Mouse (Mus musculus): Measurements from ENCODE around the gene Pigq.

Pigq gene

DNA sequence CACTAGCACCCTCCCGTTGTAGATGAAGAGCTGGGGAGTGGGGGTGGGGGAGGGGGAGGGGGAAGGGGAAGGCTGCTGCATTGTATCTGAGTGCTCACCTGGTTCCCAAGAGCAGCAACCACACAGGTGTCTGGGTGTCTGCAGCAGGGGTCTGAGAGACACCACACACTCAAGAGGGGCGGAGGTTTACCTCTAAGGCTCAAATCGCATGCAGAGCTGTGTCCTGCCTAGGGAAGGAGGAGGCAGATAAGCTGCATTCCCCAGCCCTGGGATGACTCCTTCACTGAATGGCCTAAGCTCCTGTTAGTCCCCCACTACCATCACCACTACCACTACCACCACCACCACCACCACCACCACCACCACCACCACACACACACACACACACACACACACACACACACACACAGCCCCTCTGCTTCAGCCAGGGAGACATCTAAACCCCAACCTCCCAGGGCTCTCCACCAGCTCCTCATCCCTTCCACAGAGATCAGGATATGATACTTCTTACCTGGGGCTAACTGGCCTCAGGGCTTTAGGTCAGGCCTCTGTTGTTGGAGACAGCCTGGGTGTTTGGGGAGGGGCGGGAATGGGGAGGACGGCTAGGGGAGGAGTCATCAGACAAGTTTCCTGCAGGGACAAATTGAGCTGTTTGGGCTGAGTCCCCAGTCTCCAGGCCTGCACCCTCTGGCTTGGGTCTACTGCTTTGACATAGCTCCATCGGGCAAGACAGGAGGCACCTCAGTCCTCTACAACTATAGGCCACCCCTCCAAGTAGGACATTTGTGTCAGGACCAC is at the start of gene Pigq, which contains the start of gene Nhlrc4:
Pigq (minus strand) TSS at position 571 of the 798 bp plus-strand sequence.
Nhlrc4 (minus strand) TSS at position 596 of the 798 bp plus-strand sequence.
- in situ Hi-C loops (cut with MboI, MseI) = no loop called here

DNA sequence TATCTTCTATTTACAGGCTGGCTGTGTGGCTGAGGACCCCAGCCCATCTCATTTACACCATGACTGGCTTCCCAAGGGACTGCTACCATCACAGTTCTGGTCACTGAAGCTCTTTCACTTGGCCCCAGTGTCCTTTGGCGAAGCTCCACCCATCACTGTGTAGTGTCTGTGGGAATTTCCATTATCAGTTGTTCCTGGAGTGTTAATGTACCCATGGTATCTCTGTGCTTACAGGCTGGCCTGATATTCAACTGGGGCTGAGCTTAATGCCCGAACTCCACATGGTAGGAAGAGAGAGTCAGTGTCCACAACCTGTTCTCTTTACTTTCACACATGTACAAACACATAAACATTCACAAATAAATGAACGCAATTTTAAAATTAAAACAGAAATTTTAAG is 48.8 kb upstream of the Pigq start:
- in situ Hi-C loops (cut with MboI, MseI) = no loop called here

DNA sequence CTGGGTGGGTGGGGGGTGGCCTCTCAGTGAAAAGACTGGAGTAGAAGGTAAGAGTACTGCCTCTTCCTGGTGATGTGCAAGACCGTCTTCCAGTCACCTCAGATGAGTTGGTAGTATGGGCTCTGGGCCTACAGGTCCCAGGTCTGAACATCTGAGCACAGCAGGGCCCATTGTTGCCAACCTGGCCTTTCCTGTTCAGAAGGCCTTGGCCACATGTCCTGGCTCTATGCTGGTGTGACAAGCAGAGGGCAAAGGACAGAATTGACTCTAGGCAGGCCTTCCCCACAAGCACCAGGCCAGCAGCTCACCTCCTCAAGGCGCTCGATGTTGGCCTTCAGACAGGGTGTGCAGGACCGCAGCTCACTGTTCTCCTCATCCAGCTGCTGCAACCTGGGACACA is 47.5 kb upstream of the Pigq start:
- in situ Hi-C loops (cut with MboI, MseI) = no loop called here

DNA sequence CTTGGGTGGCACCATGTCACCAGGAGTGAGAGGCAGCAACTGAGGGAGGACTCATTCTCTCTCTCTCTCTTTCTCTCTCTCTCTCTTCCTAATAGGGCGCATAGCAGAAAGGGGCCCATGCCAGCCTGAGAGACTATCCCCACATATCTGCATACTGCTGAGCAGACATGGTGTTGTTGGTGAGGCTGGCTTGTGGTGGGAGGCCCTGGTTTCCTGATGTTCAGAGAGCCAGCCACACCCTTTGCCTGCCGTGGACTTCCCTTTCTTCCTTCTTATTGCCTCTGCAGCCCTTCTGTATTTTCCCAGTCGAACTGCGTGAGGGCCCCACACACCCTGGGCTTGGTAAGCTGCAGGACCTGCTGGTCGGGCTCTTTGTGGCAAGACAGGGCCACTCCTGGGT is 45.6 kb upstream of the Pigq start:
- in situ Hi-C loops (cut with MboI, MseI) = no loop called here

DNA sequence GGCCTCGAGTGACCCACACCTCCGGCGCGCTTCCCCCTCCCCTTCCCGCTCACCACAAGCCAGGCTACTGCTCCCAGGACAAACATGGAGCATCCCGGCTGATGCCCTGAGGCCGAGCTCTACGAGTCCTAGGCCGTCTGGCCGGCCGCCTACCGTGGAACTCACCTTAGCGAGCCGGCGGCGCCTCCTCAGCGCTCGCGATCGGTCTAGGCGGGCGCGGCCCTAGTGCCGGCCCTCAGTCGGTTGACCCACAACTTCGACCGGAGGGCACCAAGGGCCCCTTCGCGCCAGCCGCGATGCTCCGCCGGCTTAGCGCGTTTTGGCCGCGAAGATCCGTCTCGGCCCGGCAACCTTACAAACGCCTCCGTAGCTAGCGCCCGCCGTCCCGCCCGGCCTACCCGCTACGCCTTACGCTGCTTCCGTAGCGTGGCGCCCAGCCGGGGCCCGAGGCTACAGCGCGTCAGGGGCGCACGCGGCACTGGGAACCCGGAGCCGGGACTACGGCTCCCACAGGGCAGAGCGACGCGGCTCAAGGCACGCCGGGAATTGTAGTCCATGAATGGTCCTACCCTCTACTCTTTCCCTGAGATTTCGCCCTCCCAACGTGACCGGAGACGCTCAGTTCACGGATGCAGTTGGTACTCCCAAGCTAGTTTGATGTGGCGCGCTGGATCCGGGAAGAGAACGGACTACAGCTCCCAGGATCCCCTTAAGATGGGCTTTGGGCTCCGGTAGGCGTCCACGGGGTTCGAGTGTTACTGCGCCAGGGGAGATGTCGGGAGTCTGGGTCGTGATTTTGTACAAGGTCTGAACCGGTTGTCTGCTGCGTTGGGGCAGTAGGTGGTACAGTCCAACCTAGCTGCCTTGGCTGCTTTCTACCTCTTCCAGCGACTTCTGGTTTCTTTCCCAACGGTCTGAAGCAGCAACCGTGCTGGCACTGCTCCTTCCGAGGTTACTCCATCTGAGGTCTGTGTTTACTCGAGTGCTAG is 40.9 kb upstream of the Pigq start, which contains the start of gene Capn15:
Capn15 (minus strand) TSS at position 491 of the 989 bp plus-strand sequence.
- in situ Hi-C loops (cut with MboI, MseI) = no loop called here

DNA sequence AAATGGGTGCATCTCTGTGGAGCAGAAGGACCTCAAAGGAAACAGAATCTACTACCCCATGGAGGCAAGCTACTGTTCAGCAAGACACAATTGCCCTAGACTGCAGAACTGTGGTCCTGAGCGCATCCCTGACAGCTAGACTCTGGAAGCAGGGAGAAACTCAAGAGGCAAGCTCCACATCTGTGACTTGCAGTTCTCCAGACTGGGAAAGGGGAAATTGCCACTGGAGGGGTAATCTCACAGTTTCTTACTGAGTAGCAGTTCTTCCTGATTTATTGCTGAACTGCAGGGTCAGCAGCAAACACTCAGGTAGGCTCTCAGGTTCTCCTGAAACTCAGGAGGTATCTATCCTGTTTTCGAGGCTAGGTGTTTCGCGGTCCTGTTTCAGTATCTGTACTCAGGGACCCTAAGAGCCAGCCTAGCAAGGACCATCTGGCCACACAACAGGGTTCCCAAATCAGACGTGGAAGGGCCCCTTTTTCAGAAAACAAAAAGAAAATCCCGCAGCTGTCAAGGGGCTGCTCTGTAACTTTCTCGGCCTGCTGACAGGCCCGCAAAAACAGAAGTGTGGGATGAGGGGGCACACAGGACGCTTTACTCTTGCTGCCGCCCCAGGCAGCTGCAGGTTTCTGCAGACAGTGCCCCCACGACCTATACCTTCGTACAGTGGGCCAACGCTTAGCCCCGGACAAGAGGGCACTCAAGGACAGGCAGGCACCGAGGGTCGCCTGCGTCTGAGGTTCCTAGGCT is 40.0 kb upstream of the Pigq start:
- in situ Hi-C loops (cut with MboI, MseI) = no loop called here

DNA sequence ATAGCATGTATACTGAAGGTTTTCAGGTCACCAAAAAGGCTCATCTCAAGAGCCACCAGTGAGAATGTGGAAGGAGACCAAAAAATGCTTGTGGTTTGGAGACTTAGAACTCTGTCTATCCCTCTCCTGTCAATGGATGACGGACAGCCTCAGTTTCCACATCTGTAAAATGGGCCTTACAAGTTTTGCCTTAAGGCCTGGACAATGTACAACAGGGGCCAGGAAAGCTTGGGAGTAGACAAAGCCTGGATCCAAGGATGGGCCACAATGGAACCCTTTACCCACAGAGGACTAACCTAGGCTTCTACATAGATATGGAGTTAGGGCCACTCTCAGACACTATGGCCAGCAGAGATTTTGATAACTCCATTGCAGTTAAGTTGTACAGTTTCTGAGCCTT is 39.3 kb upstream of the Pigq start:
- in situ Hi-C loops (cut with MboI, MseI) = no loop called here

DNA sequence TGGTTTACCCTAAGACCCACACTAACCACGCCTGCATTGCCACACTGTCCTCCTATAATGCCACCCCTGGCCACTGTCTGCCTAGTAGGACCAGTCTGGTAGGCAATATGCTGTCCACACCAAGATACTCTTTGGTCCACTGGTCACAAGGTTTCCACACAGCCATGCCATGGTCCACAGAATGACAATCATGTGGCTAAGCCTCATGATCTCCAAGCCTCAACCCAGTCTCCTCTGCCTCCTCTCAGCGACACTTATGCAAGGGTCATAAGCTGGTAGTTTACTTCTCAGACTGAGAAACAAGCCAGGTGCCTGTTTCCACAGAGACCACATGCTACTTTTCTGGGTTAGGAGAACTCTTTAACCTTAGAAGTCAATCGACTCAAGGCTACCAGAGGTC is 38.2 kb upstream of the Pigq start:
- in situ Hi-C loops (cut with MboI, MseI) = no loop called here

DNA sequence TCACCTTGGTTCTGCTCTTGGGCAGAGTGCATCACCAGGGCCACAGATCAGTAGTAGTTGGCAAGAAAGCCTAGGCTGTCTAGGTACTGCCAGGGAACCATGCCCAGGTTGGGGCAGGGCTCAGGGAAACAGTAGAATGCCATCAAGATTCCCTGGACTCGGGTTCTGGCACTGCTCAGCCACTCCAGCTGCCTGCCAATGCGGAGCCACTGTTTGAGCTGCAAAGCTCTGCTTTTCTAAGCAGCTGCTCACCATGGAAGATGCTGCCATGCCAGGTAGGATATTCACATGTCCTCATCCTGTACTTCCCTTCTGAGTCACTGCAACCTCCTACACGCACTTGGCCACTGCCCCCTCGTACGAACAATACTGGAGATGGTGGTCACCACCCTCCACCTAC is 36.1 kb upstream of the Pigq start:
- in situ Hi-C loops (cut with MboI, MseI) = no loop called here

DNA sequence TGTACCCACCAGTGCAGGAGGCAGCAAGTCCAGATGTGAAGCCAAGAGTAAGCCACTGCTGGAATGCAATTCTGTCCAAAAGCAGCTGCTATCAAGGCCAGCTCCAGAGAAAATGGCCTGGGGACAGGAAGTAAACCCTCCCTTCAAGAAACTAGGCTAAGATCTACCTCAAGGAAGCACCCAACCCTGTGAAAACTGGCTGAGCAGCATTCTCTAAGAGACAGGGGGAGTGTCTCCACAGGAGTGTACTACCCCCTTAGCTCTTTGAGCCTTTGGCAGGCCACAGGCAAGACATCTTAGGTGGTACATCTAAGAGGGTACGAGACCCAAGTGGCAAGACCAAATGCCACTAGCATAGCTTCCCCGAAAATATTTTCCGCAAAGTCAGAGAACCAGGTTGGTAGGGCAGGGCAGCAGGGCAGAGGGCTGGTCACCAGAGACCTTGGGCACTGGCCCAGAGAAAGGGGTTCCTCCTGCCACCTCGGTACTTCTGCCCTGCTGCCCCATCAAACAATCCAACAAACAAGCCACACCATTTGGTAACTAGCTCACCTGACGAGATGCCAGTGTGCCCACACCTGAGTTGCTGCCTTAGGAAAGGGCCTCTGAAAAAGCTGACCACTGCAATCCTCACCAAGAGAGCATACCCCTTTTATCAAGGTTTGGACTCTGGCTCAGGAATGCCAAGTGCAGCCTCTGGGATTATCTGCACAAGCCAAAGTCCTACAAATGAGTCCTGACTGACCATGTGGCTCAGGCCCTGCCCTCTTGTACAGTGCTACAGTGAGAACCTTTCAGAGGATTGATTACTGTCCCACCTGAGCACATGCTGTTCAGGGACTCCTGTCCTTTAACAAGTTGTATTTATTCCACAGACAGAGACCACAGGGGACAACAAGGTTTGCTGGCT is 35.3 kb upstream of the Pigq start:
- in situ Hi-C loops (cut with MboI, MseI) = no loop called here

DNA sequence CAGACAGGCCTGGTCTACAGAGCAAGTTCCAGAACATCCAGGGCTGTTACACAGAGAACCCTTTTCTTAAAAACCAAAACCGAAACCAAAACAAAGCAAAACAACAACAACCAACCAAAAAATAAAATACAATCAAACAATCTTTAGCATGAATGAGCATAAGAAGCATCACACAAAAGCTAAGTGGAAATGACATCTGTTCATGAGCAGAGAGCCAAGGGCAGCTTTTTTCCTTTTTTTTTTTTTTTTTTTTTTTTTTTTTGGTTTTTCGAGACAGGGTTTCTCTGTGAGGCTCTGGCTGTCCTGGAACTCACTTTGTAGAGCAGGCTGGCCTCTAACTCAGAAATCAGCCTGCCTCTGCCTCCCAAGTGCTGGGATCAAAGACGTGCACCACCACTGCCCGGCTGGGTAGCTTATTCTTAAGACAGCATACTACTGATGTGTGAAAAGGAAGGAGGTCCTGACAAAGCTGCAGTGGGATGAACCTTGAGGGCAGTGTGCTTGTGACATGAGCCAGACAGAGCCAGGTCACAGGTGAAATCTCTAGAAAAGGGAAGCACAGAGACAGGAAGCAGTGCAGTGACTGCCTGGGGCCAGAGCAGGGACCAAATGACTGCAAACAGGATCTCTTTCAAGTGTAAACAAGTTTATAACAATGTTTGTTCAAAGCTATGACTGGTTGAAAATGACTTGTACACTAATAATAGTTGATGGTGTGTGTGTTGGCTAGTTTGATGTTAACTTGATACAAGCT is 26.4 kb upstream of the Pigq start:
- in situ Hi-C loops (cut with MboI, MseI) = no loop called here

DNA sequence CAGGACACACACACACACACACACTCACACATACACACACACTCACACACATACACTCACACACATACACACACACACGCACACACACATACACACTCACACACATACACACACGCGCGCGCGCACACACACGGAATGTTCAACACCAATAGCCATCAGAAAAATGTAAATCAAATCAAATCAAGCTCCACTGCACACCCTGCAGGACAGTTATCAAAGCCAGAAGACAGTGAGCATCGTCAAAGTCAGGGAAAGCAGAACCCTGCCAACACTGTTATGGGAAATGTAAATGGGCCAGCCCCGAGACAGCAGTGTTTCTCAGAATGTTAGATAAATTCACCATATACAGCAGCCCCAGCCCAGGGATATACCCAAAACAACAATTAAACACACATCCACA is 25.7 kb upstream of the Pigq start:
- in situ Hi-C loops (cut with MboI, MseI) = no loop called here

DNA sequence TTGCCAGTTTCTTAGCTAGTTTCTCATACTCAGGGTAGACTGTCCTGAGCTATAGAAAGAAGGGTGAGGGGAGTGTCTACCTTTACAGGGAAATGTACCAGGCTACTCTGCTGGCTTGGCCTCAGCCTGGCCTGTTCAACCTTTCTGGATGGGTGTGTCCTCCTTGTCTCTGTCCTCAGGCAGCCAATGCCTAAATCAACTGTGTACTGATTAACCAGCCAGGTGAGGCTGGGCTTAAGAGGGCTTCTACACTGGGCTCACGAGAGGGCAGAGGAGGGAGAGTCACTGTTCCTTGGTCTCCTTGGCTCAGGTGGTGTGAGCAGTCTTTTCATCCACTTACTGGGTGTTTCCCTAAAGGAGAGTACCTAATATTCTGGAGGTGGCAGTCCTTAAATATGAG is 23.4 kb upstream of the Pigq start:
- in situ Hi-C loops (cut with MboI, MseI) = no loop called here

DNA sequence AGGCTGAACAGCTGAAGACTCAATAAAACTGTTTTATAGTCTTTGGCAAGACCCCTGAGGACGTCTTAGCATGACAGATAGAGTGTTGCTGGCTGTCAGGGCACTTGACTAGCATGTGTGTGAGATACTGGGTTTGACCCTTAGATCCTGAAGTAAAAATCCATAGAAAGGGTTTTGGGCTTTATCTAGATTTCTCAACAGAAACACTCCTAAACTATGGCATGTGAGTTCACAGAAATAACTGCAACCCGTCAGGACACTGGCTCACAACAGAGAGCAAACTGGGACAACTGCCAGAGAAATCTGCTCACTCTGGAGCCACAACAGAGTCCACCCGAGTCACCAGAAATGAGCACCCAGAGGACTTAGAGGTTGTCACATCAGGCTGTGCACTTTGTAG is 22.9 kb upstream of the Pigq start:
- in situ Hi-C loops (cut with MboI, MseI) = no loop called here

DNA sequence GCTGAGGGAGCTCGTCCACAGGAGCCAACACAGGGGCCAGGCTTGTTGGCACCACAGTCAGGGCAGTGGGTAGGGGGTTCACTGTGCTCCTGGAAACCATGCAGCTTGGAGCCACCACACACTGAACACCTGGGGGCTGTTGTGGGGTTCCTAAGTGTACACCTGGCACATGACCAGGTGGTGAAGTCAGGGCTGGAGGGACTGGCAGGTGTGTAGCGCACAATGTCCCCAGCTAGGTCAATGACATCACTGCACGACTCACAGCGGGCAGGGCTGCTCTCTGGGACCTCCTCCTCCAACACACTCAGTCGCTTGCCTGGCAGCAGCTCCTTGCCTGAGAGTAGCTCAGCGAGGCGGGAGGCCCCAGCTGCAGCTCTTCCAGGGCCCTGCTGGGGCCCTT is 19.5 kb upstream of the Pigq start:
- in situ Hi-C loops (cut with MboI, MseI) = no loop called here

DNA sequence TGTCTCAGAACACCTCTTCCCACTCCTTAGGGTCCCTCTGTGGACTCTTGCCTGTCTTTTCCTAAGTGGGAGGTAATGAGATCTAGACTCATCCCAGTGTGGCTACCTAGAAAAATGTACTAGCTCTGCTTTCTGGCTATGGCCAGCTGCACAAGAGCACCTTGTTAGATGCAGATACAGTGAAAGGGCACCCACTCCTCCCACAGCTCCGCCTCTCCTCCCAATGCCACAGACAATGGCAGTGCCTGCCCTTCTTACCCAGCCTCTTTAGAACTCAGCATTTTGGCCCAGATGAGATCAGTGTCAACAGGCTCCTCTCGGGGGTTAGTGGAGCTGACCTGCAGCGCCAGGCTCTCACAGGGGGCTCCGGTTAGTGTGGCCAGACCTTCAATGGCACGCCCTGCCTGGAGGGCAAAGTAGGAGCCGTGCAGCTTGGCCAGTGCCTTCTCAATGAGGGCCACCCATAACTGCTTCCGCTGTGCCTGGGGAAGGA is 17.7 kb upstream of the Pigq start:
- in situ Hi-C loops (cut with MboI, MseI) = no loop called here

DNA sequence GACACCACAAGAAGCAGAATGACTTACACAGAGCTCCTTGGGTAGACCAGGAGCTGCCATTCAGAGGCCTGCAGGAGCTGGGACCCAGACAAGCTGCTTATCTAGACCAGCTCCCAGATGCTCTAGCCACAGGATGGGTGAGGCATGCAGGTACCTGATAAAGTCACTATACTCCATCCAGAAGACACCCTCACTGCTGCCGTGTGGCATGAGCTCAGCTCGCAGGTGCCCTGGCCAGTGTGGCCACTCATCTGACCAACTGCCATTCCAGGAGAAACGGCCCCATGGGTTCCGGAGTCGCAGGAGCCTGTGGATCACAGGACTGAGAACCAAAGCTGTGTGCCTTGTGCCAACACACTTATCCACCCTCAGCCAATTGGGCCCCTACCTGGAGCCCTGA is 16.8 kb upstream of the Pigq start:
- in situ Hi-C loops (cut with MboI, MseI) = no loop called here

DNA sequence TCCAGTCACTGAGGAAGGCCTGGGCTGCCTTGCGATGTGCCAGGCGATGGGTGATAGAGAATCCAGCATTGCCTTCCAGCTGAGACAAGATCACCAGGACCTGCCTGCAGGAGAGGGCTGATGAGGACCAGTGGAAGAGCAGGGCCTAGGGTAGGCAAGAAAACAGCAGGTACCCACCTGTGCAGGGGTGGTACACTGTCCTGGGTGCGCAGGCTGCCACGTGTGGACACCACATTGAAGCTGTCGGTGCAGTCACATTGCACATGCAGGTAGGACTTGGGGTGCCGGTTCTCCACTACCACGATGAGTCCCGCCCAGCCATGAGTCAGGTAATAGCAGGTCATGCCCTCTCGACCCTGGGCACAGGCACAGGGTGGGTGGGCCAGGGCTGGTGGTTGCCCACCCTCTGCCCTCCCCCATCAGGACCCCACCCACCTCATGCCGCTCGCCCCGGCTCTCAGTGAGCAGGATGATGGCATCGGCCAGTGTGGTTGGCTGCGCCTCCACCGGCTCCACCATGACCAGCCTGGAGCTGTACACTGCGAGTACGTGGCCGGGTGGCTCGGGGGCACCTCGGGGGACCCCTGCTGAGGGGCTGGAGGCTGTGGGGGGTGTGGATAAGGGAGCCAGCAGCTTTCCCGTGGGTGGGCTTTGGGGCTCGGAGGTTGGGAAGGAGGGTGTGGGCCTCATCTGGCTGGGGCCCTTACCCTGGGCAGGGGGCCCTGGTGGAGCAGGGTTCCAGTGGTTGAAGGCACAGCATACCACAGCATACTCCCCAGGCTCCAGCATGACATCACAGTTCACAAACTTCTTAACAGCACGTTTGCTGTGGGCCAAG is 15.1 kb upstream of the Pigq start:
- in situ Hi-C loops (cut with MboI, MseI) = no loop called here

Measured in T-helper 2 cell (primary cell).